30 mouse cellular contexts compared by ENCODE assay signal in the genomic region with DNA sequence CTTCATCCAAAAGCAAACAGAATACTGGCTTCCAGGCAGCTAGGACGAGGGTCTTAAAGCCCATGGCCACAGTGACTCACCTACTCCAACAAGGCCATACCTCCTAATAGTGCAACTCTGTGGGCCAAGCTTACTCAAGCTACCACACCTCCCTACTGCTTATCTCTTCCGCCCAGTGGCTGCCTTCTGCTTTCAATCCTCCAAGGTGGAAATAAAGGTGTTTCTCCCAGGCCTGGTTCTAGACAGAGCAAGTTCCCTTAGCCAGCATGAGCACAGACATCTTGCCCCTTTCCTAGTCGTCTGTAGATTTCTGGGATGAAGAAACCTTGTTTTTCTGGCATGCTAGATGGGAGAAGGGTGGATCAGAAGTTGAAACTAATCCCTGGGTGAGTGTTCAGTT. TPM values are rescaled to one million over a fixed set of nuclear protein-coding genes. Genes with fewer than 3 reads are reported as not detected.
DNase-seq lines count a peak whose midpoint lies in the region; ATAC-seq and TF ChIP-seq lines count a peak whose summit lies in the region.
"Had no signal": no experiment of that assay in that cellular context is flagged by ENCODE, and none has a peak within 500 bp of the region (broad histone marks: within the 10 kb centered on the region; RNA-seq: fewer than 3 reads in every experiment).

No protein-coding gene starts in this region.

- DNase-seq in G1E (ENCODE audit: low spot score) (no peak), MEL-GATA-1-ER (ENCODE audit: extremely low read depth, low read depth) (peak; percentile 90)
- no peak for DNase-seq in liver, embryonic 11.5 days (ENCODE audit: low spot score)
- DNase-seq in liver, postnatal 0 days = no peak
- no peak for DNase-seq in urinary bladder, postnatal 14 days (ENCODE audit: low spot score)
- no peak for DNase-seq in right cerebral cortex, postnatal 4 days
- DNase-seq: adrenal gland, postnatal 36 days; cerebellum, adult 18-20 months; cerebellum, postnatal 36 days; gastrocnemius, adult 2 months; kidney, adult 9 months; kidney, postnatal 14 days; lung, embryonic 14.5 days; right cerebral cortex, adult 18-20 months; thymus, adult 2 months had no signal

- H3K36me3 ChIP-seq in G1E (replicated peaks) = peaks cover 5% of the 10 kb centered on the region
- H3K36me3 ChIP-seq in liver, embryonic 11.5 days (ENCODE audit: control insufficient read depth, insufficient read depth, low read length) = no peaks in the 10 kb centered on the region
- no peaks in the 10 kb centered on the region for H3K36me3 ChIP-seq in liver, postnatal 0 days (replicated peaks; ENCODE audit: insufficient read depth, low read length)
- no peaks in the 10 kb centered on the region for H3K36me3 ChIP-seq in forebrain, embryonic 16.5 days (ENCODE audit: control insufficient read depth, insufficient read depth)
- H3K36me3 ChIP-seq: hindbrain, embryonic 10.5 days; limb, embryonic 13.5 days; midbrain, embryonic 15.5 days; neural tube, embryonic 13.5 days had no signal

- TF ChIP-seq CTCF in G1E (IDR thresholded peaks at IDR 0.05; ENCODE audit: low read depth, low read length) = no peak
- TF ChIP-seq CTCF in liver, postnatal 0 days (IDR thresholded peaks at IDR 0.05; ENCODE audit: low read depth) = no peak

- no peak overlapping the region for H3K9ac ChIP-seq in liver, embryonic 11.5 days (ENCODE audit: low read depth, low read length)
- no peak overlapping the region for H3K9ac ChIP-seq in liver, postnatal 0 days (replicated peaks)
- no peak overlapping the region for H3K9ac ChIP-seq in forebrain, embryonic 16.5 days (replicated peaks; ENCODE audit: low read depth, low read length)
- H3K9ac ChIP-seq: limb, embryonic 13.5 days; lung, embryonic 14.5 days; midbrain, embryonic 15.5 days; neural tube, embryonic 13.5 days had no signal

- TF ChIP-seq EP300 in liver, postnatal 0 days (IDR thresholded peaks at IDR 0.05; ENCODE audit: low read depth) = no peak

- no peak overlapping the region for H3K27ac ChIP-seq in liver, embryonic 11.5 days (ENCODE audit: low read depth, low read length)
- H3K27ac ChIP-seq in liver, postnatal 0 days (ENCODE audit: low read depth) = no peak overlapping the region
- no peak overlapping the region for H3K27ac ChIP-seq in forebrain, embryonic 16.5 days (ENCODE audit: low read length)
- H3K27ac ChIP-seq: gastrocnemius, adult 2 months; hindbrain, embryonic 10.5 days; hindbrain, postnatal 0 days; limb, embryonic 13.5 days; midbrain, embryonic 15.5 days; neural tube, embryonic 13.5 days; stomach, postnatal 0 days had no signal

- H3K4me3 ChIP-seq in G1E (ENCODE audit: low read depth, low read length) = no peak overlapping the region
- H3K4me3 ChIP-seq in liver, embryonic 11.5 days (ENCODE audit: low read depth, low read length) = no peak overlapping the region
- H3K4me3 ChIP-seq in liver, postnatal 0 days (ENCODE audit: low read depth, low read length) = no peak overlapping the region
- H3K4me3 ChIP-seq in forebrain, embryonic 16.5 days (replicated peaks; ENCODE audit: low read length) = no peak overlapping the region
- H3K4me3 ChIP-seq: gastrocnemius, adult 2 months; hindbrain, embryonic 10.5 days; limb, embryonic 13.5 days; midbrain, embryonic 15.5 days; myocyte; neural tube, embryonic 13.5 days had no signal

- no peaks in the 10 kb centered on the region for H3K9me3 ChIP-seq in G1E (replicated peaks)
- peaks cover 3% of the 10 kb centered on the region; the same call in 1 of the 2 replicates for H3K9me3 ChIP-seq in liver, embryonic 11.5 days (ENCODE audit: control insufficient read depth, low read length)
- H3K9me3 ChIP-seq in liver, postnatal 0 days (ENCODE audit: low read length) = no peaks in the 10 kb centered on the region
- no peaks in the 10 kb centered on the region for H3K9me3 ChIP-seq in forebrain, embryonic 16.5 days (ENCODE audit: control insufficient read depth, low read length)
- H3K9me3 ChIP-seq: midbrain, embryonic 15.5 days; neural tube, embryonic 13.5 days had no signal

- ATAC-seq in G1E (ENCODE audit: extremely low read depth, insufficient number of reproducible peaks, low FRiP score, poor library complexity, severe bottlenecking) = peak; percentile 40; the same call in 1 of the 2 replicates
- peak; percentile 78 for ATAC-seq in liver, embryonic 11.5 days (replicated peaks; ENCODE audit: low FRiP score)
- ATAC-seq in liver, postnatal 0 days = peak; percentile 74
- ATAC-seq in forebrain, embryonic 16.5 days = no peak
- ATAC-seq: hindbrain, postnatal 0 days; intestine, embryonic 16.5 days; midbrain, embryonic 15.5 days had no signal

- peaks cover 36% of the 10 kb centered on the region for H3K4me1 ChIP-seq in G1E (ENCODE audit: insufficient read depth, low read depth, low read length)
- H3K4me1 ChIP-seq in liver, embryonic 11.5 days (replicated peaks; ENCODE audit: control insufficient read depth, insufficient read depth, low read length) = peaks cover 31% of the 10 kb centered on the region
- H3K4me1 ChIP-seq in liver, postnatal 0 days (ENCODE audit: insufficient read depth) = peaks cover 16% of the 10 kb centered on the region
- peaks cover 19% of the 10 kb centered on the region for H3K4me1 ChIP-seq in forebrain, embryonic 16.5 days (replicated peaks; ENCODE audit: control insufficient read depth, insufficient read depth, low read length)

- 0 out of 2 replicates have a peak overlapping the region, but pooled peaks have one; percentile 5 for H3K4me2 ChIP-seq in liver, embryonic 11.5 days
- H3K4me2 ChIP-seq in liver, postnatal 0 days (ENCODE audit: low read depth, low read length) = no peak overlapping the region
- H3K4me2 ChIP-seq in forebrain, embryonic 16.5 days (ENCODE audit: low read length) = no peak overlapping the region
- H3K4me2 ChIP-seq: heart, embryonic 11.5 days; limb, embryonic 13.5 days; lung, embryonic 14.5 days; midbrain, embryonic 15.5 days; neural tube, embryonic 13.5 days had no signal

- 57% methylated on average over 3 of the region's 3 CpGs for WGBS in liver, embryonic 11.5 days
- 56% methylated on average over 3 of the region's 3 CpGs for WGBS in liver, postnatal 0 days (ENCODE audit: insufficient replicate concordance)
- WGBS in forebrain, embryonic 16.5 days = 74% methylated on average over 3 of the region's 3 CpGs

- H3K27me3 ChIP-seq in G1E (ENCODE audit: insufficient read depth, low read length) = peaks cover 10% of the 10 kb centered on the region; the same call in 1 of the 2 replicates
- peaks cover 44% of the 10 kb centered on the region for H3K27me3 ChIP-seq in liver, embryonic 11.5 days (replicated peaks; ENCODE audit: control insufficient read depth, insufficient read depth, low read length)
- peaks cover 51% of the 10 kb centered on the region for H3K27me3 ChIP-seq in liver, postnatal 0 days (ENCODE audit: insufficient read depth, low read length)
- H3K27me3 ChIP-seq in forebrain, embryonic 16.5 days (replicated peaks; ENCODE audit: control insufficient read depth, insufficient read depth, low read length) = peaks cover 52% of the 10 kb centered on the region

RNA-seq across cellular contexts. Expression of gene Icam5, which starts 7.9 kb away (rescaled TPM):
- not detected in 2 replicates for total RNA-seq in G1E (2014; fragmentation: Nextera tagmentation)
- 0.33 and 0.99 TPM in 2 replicates for total RNA-seq in G1E (2017)
- polyA plus RNA-seq in G1E (2012) = 0.30 and 0.38 TPM in 2 replicates
- 0.37 and 0.44 TPM in 2 replicates for polyA plus RNA-seq in liver, embryonic 11.5 days (2014; fragmentation: Nextera tagmentation; extraction: Ambion mirVana)
- polyA plus RNA-seq in liver, postnatal 0 days (2015; fragmentation: Nextera tagmentation; extraction: Ambion mirVana) = 0.05 and 0.08 TPM in 2 replicates
- 2.3 and 2.4 TPM in 2 replicates for polyA plus RNA-seq in forebrain, embryonic 16.5 days (2015; fragmentation: Nextera tagmentation; extraction: Ambion mirVana)
- total RNA-seq: gastrocnemius, adult 2 months had no signal
- polyA plus RNA-seq: heart, embryonic 11.5 days had no signal

RNA-seq across cellular contexts. Expression of gene Icam4, which starts 10.6 kb away (rescaled TPM):
- total RNA-seq in G1E (2014; fragmentation: Nextera tagmentation) = 2.1 and 4.8 TPM in 2 replicates
- 8.2 and 10.6 TPM in 2 replicates for total RNA-seq in G1E (2017)
- polyA plus RNA-seq in G1E (2012) = 8.3 and 11.2 TPM in 2 replicates
- 146 and 147 TPM in 2 replicates for polyA plus RNA-seq in liver, embryonic 11.5 days (2014; fragmentation: Nextera tagmentation; extraction: Ambion mirVana)
- polyA plus RNA-seq in liver, postnatal 0 days (2015; fragmentation: Nextera tagmentation; extraction: Ambion mirVana) = 57.7 and 58.5 TPM in 2 replicates
- polyA plus RNA-seq in forebrain, embryonic 16.5 days (2015; fragmentation: Nextera tagmentation; extraction: Ambion mirVana) = not detected in 2 replicates
- total RNA-seq: gastrocnemius, postnatal 4 days; hindbrain, postnatal 0 days had no signal

RNA-seq across cellular contexts. Expression of gene Icam1, which starts 24.0 kb away (rescaled TPM):
- 9.6 and 9.9 TPM in 2 replicates for total RNA-seq in G1E (2014; fragmentation: Nextera tagmentation)
- total RNA-seq in G1E (2017) = 15.7 and 17.1 TPM in 2 replicates
- polyA plus RNA-seq in G1E (2012) = 5.0 and 5.8 TPM in 2 replicates
- polyA plus RNA-seq in liver, embryonic 11.5 days (2014; fragmentation: Nextera tagmentation; extraction: Ambion mirVana) = 12.2 and 13.0 TPM in 2 replicates
- polyA plus RNA-seq in liver, postnatal 0 days (2015; fragmentation: Nextera tagmentation; extraction: Ambion mirVana) = 12.7 and 13.6 TPM in 2 replicates
- 3.3 and 4.5 TPM in 2 replicates for polyA plus RNA-seq in forebrain, embryonic 16.5 days (2015; fragmentation: Nextera tagmentation; extraction: Ambion mirVana)

RNA-seq across cellular contexts. Expression of gene Zglp1, which starts 27.1 kb away (rescaled TPM):
- total RNA-seq in G1E (2014; fragmentation: Nextera tagmentation) (not detected in 2 replicates), G1E (2017) (not detected in 2 replicates)
- polyA plus RNA-seq in G1E (2012) = 4.0 and 4.5 TPM in 2 replicates
- polyA plus RNA-seq in liver, embryonic 11.5 days (2014; fragmentation: Nextera tagmentation; extraction: Ambion mirVana) = 0.67 and 1.4 TPM in 2 replicates
- 0.51 TPM in 1 of 2 replicates, not detected in the other for polyA plus RNA-seq in liver, postnatal 0 days (2015; fragmentation: Nextera tagmentation; extraction: Ambion mirVana)
- polyA plus RNA-seq in forebrain, embryonic 16.5 days (2015; fragmentation: Nextera tagmentation; extraction: Ambion mirVana) = 0.25 and 1.7 TPM in 2 replicates
- total RNA-seq: adrenal gland, postnatal 36 days; gastrocnemius, adult 2 months; gastrocnemius, postnatal 4 days; layer of hippocampus, adult 18-20 months; layer of hippocampus, postnatal 36 days had no signal
- polyA plus RNA-seq: heart, postnatal 0 days; lung, embryonic 14.5 days; stomach, postnatal 0 days had no signal

RNA-seq across cellular contexts. Expression of gene Gm49373, which starts 33.1 kb away (rescaled TPM):
- total RNA-seq in G1E (2014; fragmentation: Nextera tagmentation) (0.98 and 2.2 TPM in 2 replicates), G1E (2017) (0.33 and 1.0 TPM in 2 replicates)
- polyA plus RNA-seq in G1E (2012) = 0.61 and 1.2 TPM in 2 replicates
- polyA plus RNA-seq in liver, embryonic 11.5 days (2014; fragmentation: Nextera tagmentation; extraction: Ambion mirVana) = 0.53 and 1.4 TPM in 2 replicates
- polyA plus RNA-seq in liver, postnatal 0 days (2015; fragmentation: Nextera tagmentation; extraction: Ambion mirVana) = 0.06 and 0.11 TPM in 2 replicates
- 1.2 and 1.4 TPM in 2 replicates for polyA plus RNA-seq in forebrain, embryonic 16.5 days (2015; fragmentation: Nextera tagmentation; extraction: Ambion mirVana)
- polyA plus RNA-seq: embryonic facial prominence, embryonic 14.5 days had no signal
